8 mouse cellular contexts compared by ENCODE assay signal in genomic region chr6:31032980-31033608, GRCm38 (mm10).
DNase-seq lines count a peak whose midpoint lies in the region; ATAC-seq lines count a peak whose summit lies in the region.

No protein-coding gene starts in this region.

- 13% methylated on average over 12 of the region's 12 CpGs for WGBS in forebrain, embryonic 10.5 days
- 8% methylated on average over 12 of the region's 12 CpGs for WGBS in hindbrain, embryonic 14.5 days
- 7% methylated on average over 12 of the region's 12 CpGs for WGBS in midbrain, embryonic 12.5 days

- no peaks in the 10 kb centered on the region for H3K9me3 ChIP-seq in forebrain, embryonic 10.5 days
- no peaks in the 10 kb centered on the region for H3K9me3 ChIP-seq in hindbrain, embryonic 14.5 days (ENCODE audit: control insufficient read depth, low read length)
- no peaks in the 10 kb centered on the region for H3K9me3 ChIP-seq in midbrain, embryonic 12.5 days

- H3K27me3 ChIP-seq in forebrain, embryonic 10.5 days (ENCODE audit: poor library complexity, severe bottlenecking) = no peaks in the 10 kb centered on the region
- no peaks in the 10 kb centered on the region for H3K27me3 ChIP-seq in hindbrain, embryonic 14.5 days (ENCODE audit: control insufficient read depth, insufficient read depth, low read length)
- H3K27me3 ChIP-seq in midbrain, embryonic 12.5 days = no peaks in the 10 kb centered on the region
- no peaks in the 10 kb centered on the region for H3K27me3 ChIP-seq in splenic B cell, adult 2 months (ENCODE audit: control insufficient read depth, insufficient read depth, low read length, poor library complexity, severe bottlenecking)

- H3K4me2 ChIP-seq in hindbrain, embryonic 14.5 days (replicated peaks) = peak overlapping the region; percentile 26
- 0 out of 2 replicates have a peak overlapping the region, but pooled peaks have one; percentile 12 for H3K4me2 ChIP-seq in midbrain, embryonic 12.5 days (replicated peaks)

- H3K27ac ChIP-seq in forebrain, embryonic 10.5 days = peak overlapping the region; percentile 73
- no peak overlapping the region for H3K27ac ChIP-seq in hindbrain, embryonic 14.5 days
- no peak overlapping the region for H3K27ac ChIP-seq in midbrain, embryonic 12.5 days (replicated peaks)

- H3K9ac ChIP-seq in hindbrain, embryonic 14.5 days = 0 out of 2 replicates have a peak overlapping the region, but pooled peaks have one; percentile 33
- no peak overlapping the region for H3K9ac ChIP-seq in midbrain, embryonic 12.5 days (replicated peaks)

- no peak overlapping the region for H3K4me3 ChIP-seq in forebrain, embryonic 10.5 days
- no peak overlapping the region for H3K4me3 ChIP-seq in hindbrain, embryonic 14.5 days (replicated peaks; ENCODE audit: low read length)
- no peak overlapping the region for H3K4me3 ChIP-seq in midbrain, embryonic 12.5 days

- H3K4me1 ChIP-seq in forebrain, embryonic 10.5 days = peaks cover 24% of the 10 kb centered on the region
- peaks cover 5% of the 10 kb centered on the region; the same call in 1 of the 2 replicates for H3K4me1 ChIP-seq in hindbrain, embryonic 14.5 days (replicated peaks; ENCODE audit: control insufficient read depth, insufficient read depth, low read length)
- H3K4me1 ChIP-seq in midbrain, embryonic 12.5 days = peaks cover 4% of the 10 kb centered on the region

- peak; percentile 57 for DNase-seq in layer of hippocampus, adult 11-12 months (ENCODE audit: low spot score)
- DNase-seq in layer of hippocampus, adult 9-10 months (ENCODE audit: low spot score) = no peak
- DNase-seq in brain, adult 2 months (ENCODE audit: low read depth, low spot score) = peak; percentile 87
- peak; percentile 79 for DNase-seq in forebrain, embryonic 10.5 days (ENCODE audit: extremely low spot score, low spot score)
- DNase-seq in hindbrain, embryonic 14.5 days (ENCODE audit: low spot score) = peak; percentile 88
- peak; percentile 82 for DNase-seq in left cerebral cortex, postnatal 4 days
- DNase-seq in splenic B cell, adult 2 months (ENCODE audit: low read depth, low spot score) = peak; percentile 65

- intact Hi-C loops in left cerebral cortex, postnatal 4 days (cut with DNase I) = no loop called here

- no peaks in the 10 kb centered on the region for H3K36me3 ChIP-seq in forebrain, embryonic 10.5 days (replicated peaks)
- H3K36me3 ChIP-seq in hindbrain, embryonic 14.5 days (replicated peaks; ENCODE audit: control insufficient read depth, insufficient read depth) = no peaks in the 10 kb centered on the region
- H3K36me3 ChIP-seq in midbrain, embryonic 12.5 days = no peaks in the 10 kb centered on the region
- H3K36me3 ChIP-seq in splenic B cell, adult 2 months (ENCODE audit: control insufficient read depth, insufficient read depth, low read length, poor library complexity, severe bottlenecking) = no peaks in the 10 kb centered on the region

- ATAC-seq in hindbrain, embryonic 14.5 days (ENCODE audit: low FRiP score) = peak; percentile 75
- peak; percentile 78 for ATAC-seq in midbrain, embryonic 12.5 days (ENCODE audit: low FRiP score, low read depth)
